Mouse (Mus musculus): ENCODE results near the gene Slco1c1. TPM values are rescaled to one million over a fixed set of nuclear protein-coding genes. Genes with fewer than 3 reads are reported as not detected.

Slco1c1 gene
- polyA plus RNA-seq (2012), result not detected in 2 replicates

DNA sequence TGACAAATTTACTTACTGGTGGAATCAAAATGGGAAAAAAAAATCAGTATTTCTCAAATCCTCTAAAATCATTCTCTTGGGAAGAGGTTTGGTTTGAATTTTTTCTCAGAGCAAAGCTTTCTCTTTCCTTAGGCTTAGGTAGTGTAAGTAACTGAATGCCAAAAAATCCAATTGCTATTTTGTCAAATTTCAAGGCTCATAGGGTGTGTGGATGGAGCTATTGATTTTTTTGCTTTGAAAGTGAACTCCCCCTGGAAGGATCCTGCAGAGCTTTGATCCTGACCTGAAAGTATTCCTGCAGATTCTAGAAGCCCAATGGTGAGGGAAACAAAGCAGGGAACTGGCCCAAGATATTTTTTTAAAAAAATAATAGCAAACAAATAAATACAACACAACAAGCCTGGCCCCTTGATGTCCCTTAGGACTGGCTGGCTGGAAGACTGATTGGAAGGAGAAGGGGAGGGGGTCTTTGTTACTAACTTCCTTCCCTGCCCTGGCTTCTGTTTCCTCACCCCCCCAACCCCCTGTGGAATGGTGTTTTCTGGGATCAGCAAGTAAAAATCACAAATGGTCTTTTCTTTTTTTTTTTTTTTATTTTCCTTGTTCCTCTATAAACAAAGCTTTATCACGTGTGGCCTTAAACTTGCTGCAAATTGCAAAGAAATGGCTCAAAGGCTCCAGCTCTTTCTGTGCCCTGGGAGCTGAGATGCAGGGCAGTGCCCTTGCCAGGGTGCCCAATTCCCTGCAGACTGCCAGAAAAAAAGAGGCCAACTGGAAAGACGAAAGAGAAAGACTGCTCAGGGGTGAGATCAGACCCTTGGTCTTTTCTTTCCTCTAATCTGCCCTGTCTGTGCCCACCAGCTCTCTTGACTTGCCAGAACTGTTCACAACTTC lies at the start of gene Slco1c1:
TSS of gene Slco1c1 (plus strand) at position 622 of the 894 bp plus-strand sequence.

Other genes starting within 250 kb of the Slco1c1 start
- not detected in 2 replicates for gene Slco1b2, start 105.2 kb downstream of the Slco1c1 start, polyA plus RNA-seq (2012)
- not detected in 2 replicates for gene Gm5724, start 249.4 kb downstream of the Slco1c1 start, polyA plus RNA-seq (2012)